Mouse (Mus musculus): Measurements from ENCODE around the gene Ankrd13b.

DNA sequence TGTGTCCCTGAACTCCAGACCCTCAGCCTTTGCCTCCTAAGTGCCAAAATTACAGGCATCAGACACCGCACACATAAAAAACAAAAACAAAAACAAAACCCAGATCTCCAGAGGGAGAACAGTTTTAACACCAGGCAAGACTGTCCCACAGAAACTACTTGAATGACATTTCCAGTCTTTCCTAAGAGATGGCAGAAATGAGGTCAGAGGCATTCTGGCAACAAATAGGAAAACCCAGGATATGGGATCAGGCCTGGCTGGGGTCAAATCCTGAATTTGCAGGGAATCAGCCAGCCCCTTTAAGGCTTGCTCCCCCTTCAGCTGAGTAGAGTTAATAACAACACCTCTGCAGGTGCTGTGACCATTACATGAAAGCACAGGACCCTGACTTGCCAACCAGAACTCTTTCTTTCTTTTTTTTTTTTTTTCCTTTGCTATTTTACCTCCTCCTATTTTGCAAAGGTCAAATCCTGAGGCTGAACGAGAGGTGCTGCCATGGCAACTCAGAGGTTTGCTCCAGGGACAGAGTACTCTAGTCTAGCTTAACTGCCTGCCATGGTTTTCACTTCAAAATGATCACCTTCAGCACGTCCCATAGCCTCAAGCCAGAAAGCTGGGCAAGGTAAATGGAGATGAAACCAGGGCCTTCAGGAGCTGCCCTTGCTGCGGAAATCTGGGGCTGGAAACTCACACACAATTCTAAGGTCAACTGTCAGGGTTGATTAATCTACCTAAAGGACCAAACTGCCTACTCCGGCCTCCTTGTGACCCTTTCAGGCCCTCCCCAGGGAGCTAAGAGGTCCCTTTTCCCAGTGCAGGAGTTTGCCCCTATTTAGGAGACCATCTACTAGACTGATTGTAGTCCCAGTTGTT lies 27.3 kb upstream of the Ankrd13b start:
- TF ChIP-seq POLR2A (IDR thresholded peaks at IDR 0.05; ENCODE audit: control insufficient read depth, low read depth, low read length) (no peak), CTCF (IDR thresholded peaks at IDR 0.05; ENCODE audit: control insufficient read depth, insufficient read depth, insufficient replicate concordance, low read depth, low read length) (no peak)
